Mouse (Mus musculus): ENCODE results near the gene Bbx. TPM values are rescaled to one million over a fixed set of nuclear protein-coding genes. Genes with fewer than 3 reads are reported as not detected.

The Bbx gene
- 10 to 100 TPM; 23.5 to 28.2 (median 25.4) TPM for total RNA-seq (2022)

GRCm38 (mm10) chr16:50432062-50432878 is at the start of gene Bbx:
Bbx (minus strand) TSS chr16:50432390.
- peak; percentile 98 to 100 for DNase-seq (ENCODE audit: low spot score in 2 of 2)

- DNase-seq (ENCODE audit: low spot score in 2 of 2): no peak
Observed at GRCm38 (mm10) chr16:50481892-50482291, 49.7 kb upstream of the Bbx start.

- no peak for DNase-seq (ENCODE audit: low spot score in 2 of 2)
Observed at GRCm38 (mm10) chr16:50481341-50481740, 49.2 kb upstream of the Bbx start.

- no peak for DNase-seq (ENCODE audit: low spot score in 2 of 2)
Observed at GRCm38 (mm10) chr16:50478695-50479094, 46.5 kb upstream of the Bbx start.

GRCm38 (mm10) chr16:50477628-50478027 is 45.4 kb upstream of the Bbx start:
- no peak for DNase-seq (ENCODE audit: low spot score in 2 of 2)

- no peak for DNase-seq (ENCODE audit: low spot score in 2 of 2)
Observed at GRCm38 (mm10) chr16:50462226-50462870, 30.2 kb upstream of the Bbx start.

GRCm38 (mm10) chr16:50459146-50459545 is 27.0 kb upstream of the Bbx start:
- no peak for DNase-seq (ENCODE audit: low spot score in 2 of 2)

- DNase-seq (ENCODE audit: low spot score in 2 of 2): no peak
Observed at GRCm38 (mm10) chr16:50456053-50456452, 23.9 kb upstream of the Bbx start.

GRCm38 (mm10) chr16:50449086-50449485 is 16.9 kb upstream of the Bbx start:
- no peak for DNase-seq (ENCODE audit: low spot score in 2 of 2)

GRCm38 (mm10) chr16:50445014-50445413 is 12.8 kb upstream of the Bbx start:
- no peak for DNase-seq (ENCODE audit: low spot score in 2 of 2)

GRCm38 (mm10) chr16:50438816-50439215 is 6.6 kb upstream of the Bbx start:
- no peak for DNase-seq (ENCODE audit: low spot score in 2 of 2)

GRCm38 (mm10) chr16:50437788-50438187 is 5.6 kb upstream of the Bbx start:
- no peak for DNase-seq (ENCODE audit: low spot score in 2 of 2)

- DNase-seq (ENCODE audit: low spot score in 2 of 2): no peak
Observed at GRCm38 (mm10) chr16:50437331-50437730, 5.1 kb upstream of the Bbx start.

- peak; percentile 14 to 20 for DNase-seq (ENCODE audit: low spot score in 2 of 2)
Observed at GRCm38 (mm10) chr16:50431011-50431981, 894 bp downstream of the Bbx start.

- no peak for DNase-seq (ENCODE audit: low spot score in 2 of 2)
Observed at GRCm38 (mm10) chr16:50430515-50430877, 1.7 kb downstream of the Bbx start.

- peak; percentile 10 to 17 for DNase-seq (ENCODE audit: low spot score in 2 of 2)
Observed at GRCm38 (mm10) chr16:50429692-50430514, 2.3 kb downstream of the Bbx start.

- DNase-seq (ENCODE audit: low spot score in 2 of 2): peak in 1 of 2 experiments; percentile 13
Observed at GRCm38 (mm10) chr16:50428871-50429691, 3.1 kb downstream of the Bbx start.

GRCm38 (mm10) chr16:50420130-50420529 is 12.1 kb downstream of the Bbx start:
- no peak for DNase-seq (ENCODE audit: low spot score in 2 of 2)

- DNase-seq (ENCODE audit: low spot score in 2 of 2): no peak
Observed at GRCm38 (mm10) chr16:50415406-50415805, 16.8 kb downstream of the Bbx start.

- no peak for DNase-seq (ENCODE audit: low spot score in 2 of 2)
Observed at GRCm38 (mm10) chr16:50402851-50403250, 29.3 kb downstream of the Bbx start.

Measured in left cerebral cortex, adult 8-10 months (tissue).